In the genomic region with DNA sequence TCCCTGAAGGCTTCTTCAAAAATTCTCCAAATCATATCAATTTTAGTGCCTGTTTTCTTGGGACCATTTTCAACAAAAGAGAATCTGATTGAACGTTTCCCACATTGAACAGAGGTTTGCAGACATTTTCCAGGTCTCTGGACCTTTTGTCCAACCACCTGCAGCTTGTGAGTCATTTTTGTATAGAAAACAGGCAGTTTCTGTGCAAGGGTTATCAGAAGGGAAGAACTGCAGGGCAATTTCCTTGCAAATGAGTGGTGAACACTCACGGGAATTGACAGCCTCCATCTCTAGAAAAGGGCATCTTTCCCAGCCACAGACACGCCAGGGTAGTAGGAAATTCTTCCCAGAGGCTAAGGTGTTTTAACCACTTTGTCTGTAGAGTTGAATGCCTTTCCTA, we compare ENCODE assay signal across 9 mouse cellular contexts. TPM values are rescaled to one million over a fixed set of nuclear protein-coding genes. Genes with fewer than 3 reads are reported as not detected.
DNase-seq lines count a peak whose midpoint lies in the region; ATAC-seq lines count a peak whose summit lies in the region.
"Had no signal": no experiment of that assay in that cellular context is flagged by ENCODE, and none has a peak within 500 bp of the region (broad histone marks: within the 10 kb centered on the region; RNA-seq: fewer than 3 reads in every experiment).

No protein-coding gene starts in this region.

- no peak overlapping the region for H3K4me3 ChIP-seq in kidney, embryonic 15.5 days (replicated peaks)
- no peak overlapping the region for H3K4me3 ChIP-seq in embryonic facial prominence, embryonic 13.5 days
- no peak overlapping the region for H3K4me3 ChIP-seq in hindbrain, embryonic 15.5 days
- no peak overlapping the region for H3K4me3 ChIP-seq in midbrain, embryonic 16.5 days (ENCODE audit: low read depth, low read length)

- H3K4me2 ChIP-seq in kidney, embryonic 15.5 days, result peak overlapping the region; percentile 68
- peak overlapping the region; percentile 56 for H3K4me2 ChIP-seq in embryonic facial prominence, embryonic 13.5 days
- H3K4me2 ChIP-seq in hindbrain, embryonic 15.5 days, result peak overlapping the region; percentile 67
- peak overlapping the region; percentile 71; the same call in 1 of the 2 replicates for H3K4me2 ChIP-seq in midbrain, embryonic 16.5 days (ENCODE audit: low read length)

- H3K9me3 ChIP-seq in kidney, embryonic 15.5 days (replicated peaks), result no peaks in the 10 kb centered on the region
- no peaks in the 10 kb centered on the region for H3K9me3 ChIP-seq in embryonic facial prominence, embryonic 13.5 days
- no peaks in the 10 kb centered on the region for H3K9me3 ChIP-seq in hindbrain, embryonic 15.5 days
- H3K9me3 ChIP-seq in midbrain, embryonic 16.5 days (replicated peaks; ENCODE audit: control insufficient read depth, low read length, poor library complexity, severe bottlenecking), result no peaks in the 10 kb centered on the region

- H3K4me1 ChIP-seq in kidney, embryonic 15.5 days, result peaks cover 13% of the 10 kb centered on the region; the same call in 1 of the 2 replicates
- H3K4me1 ChIP-seq in embryonic facial prominence, embryonic 13.5 days, result peaks cover 22% of the 10 kb centered on the region
- H3K4me1 ChIP-seq in hindbrain, embryonic 15.5 days (replicated peaks), result peaks cover 10% of the 10 kb centered on the region
- peaks cover 6% of the 10 kb centered on the region for H3K4me1 ChIP-seq in midbrain, embryonic 16.5 days (ENCODE audit: control insufficient read depth, insufficient read depth, low read length)

- peaks cover 3% of the 10 kb centered on the region; the same call in 1 of the 2 replicates for H3K36me3 ChIP-seq in kidney, embryonic 15.5 days
- H3K36me3 ChIP-seq in embryonic facial prominence, embryonic 13.5 days, result peaks cover under 1% of the 10 kb centered on the region; the same call in 1 of the 2 replicates
- H3K36me3 ChIP-seq in hindbrain, embryonic 15.5 days, result peaks cover 2% of the 10 kb centered on the region; the same call in 1 of the 2 replicates
- no peaks in the 10 kb centered on the region for H3K36me3 ChIP-seq in midbrain, embryonic 16.5 days (ENCODE audit: control insufficient read depth, insufficient read depth, low read length)

- H3K9ac ChIP-seq in kidney, embryonic 15.5 days, result no peak overlapping the region
- no peak overlapping the region for H3K9ac ChIP-seq in embryonic facial prominence, embryonic 13.5 days
- no peak overlapping the region for H3K9ac ChIP-seq in hindbrain, embryonic 15.5 days
- H3K9ac ChIP-seq in midbrain, embryonic 16.5 days (ENCODE audit: low read depth, low read length), result peak overlapping the region; percentile 11; the same call in 1 of the 2 replicates

- H3K27me3 ChIP-seq in kidney, embryonic 15.5 days, result no peaks in the 10 kb centered on the region
- H3K27me3 ChIP-seq in embryonic facial prominence, embryonic 13.5 days, result no peaks in the 10 kb centered on the region
- H3K27me3 ChIP-seq in hindbrain, embryonic 15.5 days, result no peaks in the 10 kb centered on the region
- no peaks in the 10 kb centered on the region for H3K27me3 ChIP-seq in midbrain, embryonic 16.5 days (ENCODE audit: control insufficient read depth, insufficient read depth, low read depth, low read length)

- peak overlapping the region; percentile 95; the same call in 1 of the 2 replicates for H3K27ac ChIP-seq in kidney, embryonic 15.5 days
- H3K27ac ChIP-seq in embryonic facial prominence, embryonic 13.5 days, result no peak overlapping the region
- H3K27ac ChIP-seq in hindbrain, embryonic 15.5 days (replicated peaks), result peak overlapping the region; percentile 88; the same call in 1 of the 2 replicates
- H3K27ac ChIP-seq in midbrain, embryonic 16.5 days (ENCODE audit: low read length), result no peak overlapping the region

- WGBS in kidney, embryonic 15.5 days, result 63% methylated on average over 3 of the region's 3 CpGs
- WGBS in embryonic facial prominence, embryonic 13.5 days, result 57% methylated on average over 3 of the region's 3 CpGs
- 36% methylated on average over 3 of the region's 3 CpGs for WGBS in hindbrain, embryonic 15.5 days
- WGBS in midbrain, embryonic 16.5 days, result 42% methylated on average over 3 of the region's 3 CpGs

- DNase-seq in kidney, adult 8-10 months, result no peak
- DNase-seq in thymus, postnatal 10 days (ENCODE audit: low spot score in 2 of 2), result no peak
- no peak for DNase-seq in spleen, adult 18-20 months
- DNase-seq: kidney, adult 9 months had no signal

- no peak for ATAC-seq in kidney, embryonic 15.5 days (replicated peaks; ENCODE audit: low FRiP score)
- no peak for ATAC-seq in embryonic facial prominence, embryonic 13.5 days (ENCODE audit: insufficient number of reproducible peaks, insufficient read depth, low FRiP score, low TSS enrichment, low read depth)
- ATAC-seq in hindbrain, embryonic 15.5 days (ENCODE audit: low FRiP score, low read depth), result no peak
- no peak for ATAC-seq in midbrain, embryonic 16.5 days
- ATAC-seq in megakaryocyte, adult 5-6 weeks (ENCODE audit: poor library complexity, severe bottlenecking), result no peak

RNA-seq across cellular contexts. Expression of a gene that starts 1.0 kb away (rescaled TPM):
- 54.5 and 59.4 TPM in 2 replicates for polyA plus RNA-seq in kidney, embryonic 15.5 days (2015; fragmentation: Nextera tagmentation; extraction: Ambion mirVana)
- polyA plus RNA-seq in embryonic facial prominence, embryonic 13.5 days (2015; fragmentation: Nextera tagmentation; extraction: Ambion mirVana), result 46.9 and 49.8 TPM in 2 replicates
- polyA plus RNA-seq in hindbrain, embryonic 15.5 days (2015; fragmentation: Nextera tagmentation; extraction: Ambion mirVana), result 15.7 and 17.1 TPM in 2 replicates
- 12.9 and 14.7 TPM in 2 replicates for polyA plus RNA-seq in midbrain, embryonic 16.5 days (2015; fragmentation: Nextera tagmentation; extraction: Ambion mirVana)
- total RNA-seq in megakaryocyte, adult 5-6 weeks (2015), result 0.31 and 0.50 TPM in 2 replicates
- 0.77 and 2.9 TPM in 2 replicates for total RNA-seq in megakaryocyte, adult 5-6 weeks (2017)

RNA-seq across cellular contexts. Expression of a gene that starts 22.1 kb away (rescaled TPM):
- 4.8 and 5.0 TPM in 2 replicates for polyA plus RNA-seq in kidney, embryonic 15.5 days (2015; fragmentation: Nextera tagmentation; extraction: Ambion mirVana)
- polyA plus RNA-seq in embryonic facial prominence, embryonic 13.5 days (2015; fragmentation: Nextera tagmentation; extraction: Ambion mirVana), result 3.5 and 4.8 TPM in 2 replicates
- polyA plus RNA-seq in hindbrain, embryonic 15.5 days (2015; fragmentation: Nextera tagmentation; extraction: Ambion mirVana), result 34.7 and 35.8 TPM in 2 replicates
- 40.8 and 42.5 TPM in 2 replicates for polyA plus RNA-seq in midbrain, embryonic 16.5 days (2015; fragmentation: Nextera tagmentation; extraction: Ambion mirVana)
- not detected in 2 replicates for total RNA-seq in megakaryocyte, adult 5-6 weeks (2015)
- not detected in 2 replicates for total RNA-seq in megakaryocyte, adult 5-6 weeks (2017)

RNA-seq across cellular contexts. Expression of a gene that starts 22.1 kb away (rescaled TPM):
- 53.8 and 54.9 TPM in 2 replicates for polyA plus RNA-seq in kidney, embryonic 15.5 days (2015; fragmentation: Nextera tagmentation; extraction: Ambion mirVana)
- polyA plus RNA-seq in embryonic facial prominence, embryonic 13.5 days (2015; fragmentation: Nextera tagmentation; extraction: Ambion mirVana), result 36.2 and 43.1 TPM in 2 replicates
- 8.6 and 9.5 TPM in 2 replicates for polyA plus RNA-seq in hindbrain, embryonic 15.5 days (2015; fragmentation: Nextera tagmentation; extraction: Ambion mirVana)
- polyA plus RNA-seq in midbrain, embryonic 16.5 days (2015; fragmentation: Nextera tagmentation; extraction: Ambion mirVana), result 5.9 and 8.3 TPM in 2 replicates
- 0.29 and 0.66 TPM in 2 replicates for total RNA-seq in megakaryocyte, adult 5-6 weeks (2015)
- total RNA-seq in megakaryocyte, adult 5-6 weeks (2017), result 0.45 and 1.3 TPM in 2 replicates

Comparison
In these comparisons a context has a peak if more than half of its experiments do, and no peak if none do; other contexts are left out.
1. H3K27ac ChIP-seq: peak in kidney, embryonic 15.5 days (single experiment) and hindbrain, embryonic 15.5 days (single experiment); none in embryonic facial prominence, embryonic 13.5 days (single experiment) and midbrain, embryonic 16.5 days (single experiment).
2. Peak in every context shown above with its lines, with median percentiles within 50 percentile points of each other: H3K4me2 ChIP-seq.